Mouse (Mus musculus) left cerebral cortex, postnatal 4 days (tissue): ENCODE measurements around the gene Rrp1b. TPM values are rescaled to one million over a fixed set of nuclear protein-coding genes. Genes with fewer than 3 reads are reported as not detected.
"Not testable (repeated sequence)": the region's sequence is repeated elsewhere in the genome, so short reads cannot be mapped to it uniquely, and the experiment has no call there.

Experiments
- DNase-seq: peaks from one replicate; pipeline ENCODE4 v3.0.0-alpha.2; 2022
- intact Hi-C: fragments of 180-260 bp; cut with DNase I; formaldehyde crosslinking; loops from one replicate; pipeline ENCODE4 v1.15.1; 2025
- total RNA-seq, 2 experiments: library from RNA; stranded (reverse); gene quantifications; 2 replicates each; pipeline ENCODE4 v1.2.3; 2021

Rrp1b gene
- total RNA-seq, 2 experiments from 2014 or later: 33.1 to 39.1 TPM

DNA sequence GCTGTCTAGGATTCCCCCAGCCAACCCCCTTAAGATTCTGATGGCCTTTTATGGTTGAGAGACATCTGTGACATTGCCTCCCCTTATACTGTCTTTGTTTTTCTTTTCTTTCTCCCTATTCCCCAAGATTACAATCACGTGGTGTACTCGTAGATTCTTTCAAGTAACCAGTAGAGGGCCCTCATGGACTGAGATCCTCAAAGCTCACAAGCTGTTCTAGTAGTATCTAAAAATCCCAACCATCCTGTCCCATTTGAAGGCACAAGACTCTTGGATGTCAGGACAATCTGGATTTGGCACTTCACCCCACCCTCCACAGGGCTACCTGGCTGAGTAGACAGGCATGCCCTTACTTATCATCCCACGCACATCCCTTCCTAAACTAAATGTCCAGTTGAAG lies 8.2 kb upstream of the Rrp1b start:
- intact Hi-C loops: loop anchor here (2.0 kb wide), 1 partner anchor 343 kb away; no protein-coding TSS in a partner anchor
- DNase-seq: no peak

DNA sequence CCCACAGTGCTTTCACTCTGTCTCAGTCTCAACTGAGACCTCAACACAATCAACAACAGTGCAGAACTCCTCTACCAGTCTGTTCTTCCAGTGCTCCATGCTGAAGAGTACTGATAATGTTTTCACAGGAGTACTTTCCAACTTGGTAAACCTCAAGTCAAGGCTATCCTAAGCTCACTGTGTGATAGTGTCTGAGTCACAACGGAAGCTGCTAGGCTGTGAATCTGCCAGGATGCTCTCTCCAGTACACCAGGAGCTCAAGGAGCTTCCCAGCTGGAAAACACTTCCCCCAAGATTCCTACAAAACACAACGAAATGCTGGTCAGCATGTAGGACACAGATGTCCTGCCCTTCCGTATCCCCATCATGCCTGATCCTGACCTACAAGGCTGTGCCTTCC lies 7.6 kb upstream of the Rrp1b start:
- DNase-seq: no peak
- intact Hi-C loops: no loop called here

DNA sequence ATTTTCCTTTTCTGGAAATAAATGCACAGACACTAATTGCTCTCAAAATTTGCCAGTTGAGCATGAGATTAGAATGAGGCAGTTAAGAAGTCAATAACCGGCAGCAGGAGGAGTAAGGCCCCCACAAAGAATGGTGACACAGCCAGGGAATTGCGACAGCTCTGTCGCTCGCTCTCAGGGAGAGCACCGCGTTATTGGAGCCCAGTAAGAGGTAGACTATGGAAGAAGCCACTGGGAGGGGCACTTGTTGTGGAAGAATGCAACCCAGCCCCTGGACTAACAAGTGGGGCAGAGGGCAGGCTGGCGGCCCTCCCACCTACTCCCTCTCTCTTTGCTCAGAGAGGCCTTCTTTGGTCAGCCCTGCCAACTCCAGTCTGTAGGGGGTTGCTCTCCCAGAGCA lies 4.2 kb upstream of the Rrp1b start:
- intact Hi-C loops: no loop called here
- no peak for DNase-seq

DNA sequence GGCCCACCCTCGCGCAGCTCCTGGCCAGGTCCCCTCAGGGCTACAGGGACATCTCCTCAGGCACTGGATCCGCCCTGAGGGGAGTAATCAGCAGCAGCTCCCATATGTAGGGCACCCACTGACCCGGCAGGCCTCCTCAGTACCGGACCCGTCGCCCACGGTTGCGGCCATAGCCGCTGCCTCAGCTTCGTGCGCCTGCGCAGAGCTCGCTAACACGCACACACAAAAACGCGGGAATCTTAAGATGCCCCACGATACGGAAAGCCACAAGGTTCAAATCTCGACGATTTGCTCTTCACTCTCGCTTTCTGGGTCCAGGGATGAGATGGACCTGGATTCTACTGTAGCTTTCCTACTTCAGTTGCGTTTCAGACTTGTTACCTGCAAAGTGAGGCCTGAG lies 1.6 kb upstream of the Rrp1b start:
- intact Hi-C loops: no loop called here
- no peak for DNase-seq

DNA sequence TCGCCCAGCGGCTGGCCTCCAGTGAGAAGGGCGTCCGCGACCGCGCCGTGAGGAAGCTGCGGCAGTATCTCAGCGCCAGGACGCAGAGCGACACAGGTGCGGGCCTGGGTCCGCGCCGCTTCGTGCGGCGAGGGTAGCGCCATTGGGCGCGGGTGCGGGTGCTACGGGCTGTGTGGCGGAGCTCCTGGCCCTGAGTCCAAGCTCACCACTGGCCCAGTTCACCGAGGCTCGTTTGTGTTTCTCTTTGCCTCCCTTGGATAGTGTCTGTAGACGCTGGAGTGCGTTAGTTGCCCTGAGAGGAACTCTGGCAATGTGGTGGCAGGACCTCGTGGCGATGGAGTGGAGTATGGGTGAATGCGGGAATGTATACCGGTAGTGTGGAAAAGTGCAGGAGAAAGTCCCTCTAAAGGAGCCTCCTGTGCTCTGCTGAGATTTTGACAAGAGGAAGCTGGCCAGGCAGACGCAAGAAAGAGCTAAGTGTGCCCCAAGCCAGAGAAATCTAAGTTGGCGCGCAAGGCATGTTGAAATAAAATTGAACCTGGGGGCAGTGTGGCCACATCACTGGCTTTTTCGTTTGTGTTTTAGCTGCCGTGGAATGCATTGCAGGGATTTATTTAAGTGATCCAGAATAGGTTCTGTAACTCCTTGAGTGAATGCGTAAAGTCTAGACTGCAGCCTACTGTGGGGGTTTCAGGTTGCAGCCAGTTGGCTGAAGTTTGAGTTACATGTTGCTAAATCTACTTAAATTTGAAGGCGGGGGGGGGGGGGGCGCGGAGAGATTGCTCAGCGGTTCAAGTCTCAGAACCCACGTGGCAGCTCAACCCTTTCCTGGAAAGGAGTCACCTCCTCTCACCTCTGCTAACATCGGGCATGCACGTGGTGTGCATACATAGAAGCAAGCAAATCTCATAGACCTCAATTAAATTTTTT lies 874 bp downstream of the Rrp1b start:
- intact Hi-C loops: no loop called here
- no peak for DNase-seq

DNA sequence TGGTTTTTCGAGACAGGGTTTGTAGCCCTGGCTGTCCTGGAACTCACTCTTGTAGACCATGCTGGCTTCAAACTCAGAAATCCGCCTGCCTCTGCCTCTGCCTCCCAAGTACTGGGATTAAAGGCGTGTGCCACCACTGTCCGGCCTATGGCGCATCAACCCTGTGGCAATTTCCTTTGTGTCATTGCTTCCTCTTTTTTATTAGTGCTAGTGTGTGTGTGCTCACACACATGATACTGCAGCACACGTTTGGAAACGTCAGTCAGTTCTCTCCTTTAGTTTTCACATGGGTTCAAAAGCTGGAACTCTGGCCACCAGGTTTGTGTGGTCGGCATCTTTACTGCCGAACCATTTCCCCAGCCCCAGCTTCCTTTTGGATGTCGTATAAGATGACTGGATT lies 4.4 kb downstream of the Rrp1b start:
- intact Hi-C loops: no loop called here
- no peak for DNase-seq

DNA sequence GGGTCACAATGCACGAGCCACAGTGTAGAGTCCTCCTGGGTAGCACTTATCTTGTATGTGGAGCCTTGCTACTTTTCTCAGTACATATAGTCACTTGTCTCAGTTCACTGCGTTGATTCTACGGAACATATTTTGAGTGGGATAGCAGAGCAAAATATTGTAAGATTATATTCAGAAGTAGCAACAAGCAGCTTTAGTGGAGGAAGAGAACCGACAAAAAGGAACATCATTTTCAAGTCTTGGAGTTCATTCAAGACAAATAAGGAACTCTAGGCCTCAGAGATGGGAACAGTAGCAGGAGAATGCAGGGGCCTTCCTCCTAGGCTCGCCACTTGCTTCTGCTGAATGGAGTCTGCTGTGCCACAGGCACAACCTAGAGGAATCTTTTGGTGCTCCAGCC lies 10.6 kb downstream of the Rrp1b start:
- no peak for DNase-seq
- intact Hi-C loops: no loop called here

DNA sequence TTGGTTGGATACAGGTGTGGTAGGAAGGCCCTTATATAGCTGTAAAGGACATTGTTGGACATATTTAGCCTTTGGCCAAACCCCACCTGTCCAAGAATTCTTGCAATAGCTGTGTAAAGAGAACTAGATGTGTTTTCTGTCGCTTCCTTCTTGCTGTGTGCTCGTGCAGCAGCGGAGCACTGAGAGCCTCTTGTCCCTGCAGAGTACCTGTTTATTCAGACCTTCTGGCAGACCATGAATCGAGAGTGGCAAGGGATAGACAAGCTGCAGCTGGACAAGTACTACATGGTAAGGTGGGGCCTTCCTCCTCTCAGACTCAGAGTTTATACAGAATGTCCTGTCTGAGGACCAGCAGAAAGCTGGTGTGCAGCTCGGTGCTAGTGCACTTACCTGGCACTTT lies 12.5 kb downstream of the Rrp1b start:
- no peak for DNase-seq
- intact Hi-C loops: no loop called here

DNA sequence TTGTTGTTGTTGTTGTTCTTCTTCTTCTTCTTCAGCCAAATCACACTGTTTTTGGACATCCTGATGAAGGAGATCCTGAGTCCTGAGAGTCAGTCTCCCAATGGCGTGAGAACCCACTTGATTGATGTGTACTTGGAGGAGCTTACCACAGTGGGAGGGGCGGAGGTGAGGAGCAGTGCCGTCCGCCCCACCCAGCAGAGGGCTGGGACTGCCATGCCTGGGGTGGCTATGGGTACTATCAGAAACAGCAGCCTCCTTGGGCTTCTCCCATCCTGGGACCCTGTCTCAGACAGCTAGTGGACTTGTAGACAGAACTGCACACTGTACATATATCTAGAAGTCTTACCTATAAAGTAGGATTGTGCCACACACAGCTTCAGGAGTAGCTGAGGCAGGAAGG lies 14.0 kb downstream of the Rrp1b start:
- intact Hi-C loops: loop anchor here (10.0 kb wide), 1 partner anchor 155 kb away; no protein-coding TSS in a partner anchor
- DNase-seq: no peak

DNA sequence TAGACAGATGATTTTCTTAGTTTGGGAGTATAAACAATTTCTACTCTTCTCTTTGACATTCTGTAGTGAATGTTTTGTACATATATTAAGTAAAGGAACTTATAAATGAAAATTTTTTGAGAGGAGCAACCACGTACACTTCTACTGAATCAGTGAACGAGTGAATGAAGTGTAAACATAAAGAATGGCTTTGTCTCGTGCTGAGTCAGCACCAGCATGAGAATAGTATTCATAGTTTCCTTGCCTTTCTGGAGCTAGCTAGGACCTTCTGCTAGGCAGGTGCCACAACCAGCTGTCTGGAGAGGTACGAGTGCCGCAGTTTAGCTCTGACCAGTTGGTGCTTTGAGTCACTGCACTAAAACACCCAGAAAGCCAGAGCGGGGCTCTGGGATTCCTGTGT lies 14.7 kb downstream of the Rrp1b start:
- intact Hi-C loops: loop anchor here (10.0 kb wide), 1 partner anchor 154 kb away; no protein-coding TSS in a partner anchor
- no peak for DNase-seq

DNA sequence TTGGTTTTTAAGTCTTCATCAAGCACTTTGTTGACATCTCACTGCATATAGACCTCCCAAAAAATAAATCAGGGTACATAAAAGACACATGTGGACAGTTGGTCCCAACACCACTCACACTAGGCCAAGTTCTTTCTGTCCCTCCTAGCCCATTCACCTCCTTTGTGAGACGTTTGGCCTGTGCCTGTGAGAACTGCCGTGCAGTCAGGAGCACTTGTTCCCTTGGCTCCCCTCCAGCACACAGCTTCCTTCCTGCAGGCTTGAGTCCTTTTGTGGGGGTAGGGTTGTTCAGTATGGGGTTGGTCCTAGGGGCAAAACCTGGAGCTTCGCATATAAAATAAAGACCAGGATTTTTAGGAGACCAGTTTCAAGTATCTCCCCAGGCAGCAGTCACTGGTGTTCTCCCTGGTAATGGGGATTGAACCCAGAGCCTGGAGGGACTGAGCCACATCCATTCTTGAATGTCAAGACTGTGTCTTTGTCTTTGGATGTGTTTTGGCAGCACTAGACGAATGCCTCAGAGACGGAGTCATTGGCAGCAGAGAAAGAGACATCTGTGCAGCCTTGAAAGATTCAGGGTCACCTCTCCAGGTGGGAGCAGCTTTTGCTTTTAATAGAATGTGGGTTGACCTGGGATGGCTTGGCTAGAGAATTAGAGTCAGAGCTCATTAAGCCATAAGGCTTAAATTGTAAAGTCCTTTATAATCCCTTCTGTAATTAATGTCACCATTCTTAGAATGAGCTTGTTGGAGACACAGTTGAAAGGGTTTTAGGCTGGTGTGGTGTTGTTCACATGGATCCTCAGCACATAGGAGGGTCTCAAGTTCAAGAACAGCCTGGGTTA lies 16.6 kb downstream of the Rrp1b start:
- DNase-seq: peak; percentile 36

DNA sequence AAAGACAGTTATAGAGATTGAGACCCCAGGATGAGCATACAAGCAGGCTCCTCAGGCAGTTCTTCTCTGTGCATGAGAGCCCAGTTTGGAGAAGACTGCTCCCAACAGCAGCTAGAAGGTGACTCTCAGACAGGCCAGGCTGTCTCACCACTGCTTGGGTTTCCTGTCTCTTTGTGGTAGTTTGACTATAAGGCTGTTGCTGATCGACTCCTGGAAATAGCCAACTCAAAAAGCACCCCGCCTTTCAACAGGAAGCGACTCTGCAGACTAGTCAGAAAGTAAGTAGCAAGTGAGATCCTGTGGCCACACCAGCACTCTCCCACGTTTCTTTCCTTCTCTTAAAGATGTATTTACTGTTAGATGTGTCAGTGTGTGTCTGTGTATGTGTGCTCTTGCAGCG lies 17.8 kb downstream of the Rrp1b start:
- intact Hi-C loops: loop anchor here (10.0 kb wide), 1 partner anchor 151 kb away; no protein-coding TSS in a partner anchor
- no peak for DNase-seq

More for the DNA sequence above, 16.6 kb downstream of the Rrp1b start:
- intact Hi-C loops: loop anchor here (10.0 kb wide), 1 partner anchor 152 kb away; no protein-coding TSS in a partner anchor

DNA sequence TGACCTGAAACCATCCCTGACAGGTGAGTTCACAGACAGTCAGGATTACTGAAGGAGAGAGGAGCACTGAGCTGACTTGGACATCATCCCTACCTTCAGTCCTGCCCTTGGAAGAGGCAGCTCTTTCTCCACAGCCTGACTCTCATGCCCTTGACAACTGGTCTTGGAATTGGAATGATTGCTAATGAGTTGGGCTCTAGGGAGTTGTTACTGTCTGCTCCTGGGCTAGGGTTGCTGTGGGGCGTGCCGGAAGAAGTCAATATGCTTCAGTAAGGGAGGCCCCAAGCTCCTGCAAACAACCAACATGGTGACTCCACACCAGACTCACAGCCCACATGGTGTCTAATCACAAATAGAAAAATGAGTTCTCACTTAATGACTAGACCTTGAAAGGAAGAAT lies 21.9 kb downstream of the Rrp1b start:
- intact Hi-C loops: loop anchor here (10.0 kb wide), 1 partner anchor 147 kb away; no protein-coding TSS in a partner anchor
- DNase-seq: no peak

DNA sequence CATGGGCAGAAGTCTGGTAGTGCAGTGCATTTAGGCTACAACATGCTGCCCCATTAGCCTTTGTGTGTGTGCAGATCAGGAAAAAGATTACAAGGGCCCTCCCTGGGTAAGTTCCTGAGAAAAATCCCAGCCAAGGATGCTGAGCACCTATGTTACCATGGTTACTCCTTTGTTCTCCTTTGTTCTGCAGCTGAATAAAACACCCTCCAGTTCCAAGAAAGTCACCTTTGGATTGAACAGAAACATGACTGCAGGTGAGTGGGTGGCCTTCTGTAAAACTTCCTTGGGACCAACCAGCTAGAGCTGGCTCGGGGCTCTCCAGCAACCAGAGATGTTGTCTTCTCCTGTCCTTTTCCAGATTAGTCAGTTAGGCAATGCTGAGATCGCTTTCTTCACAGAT lies 23.2 kb downstream of the Rrp1b start:
- intact Hi-C loops: loop anchor here (10.0 kb wide), 1 partner anchor 146 kb away; no protein-coding TSS in a partner anchor
- DNase-seq: no peak

DNA sequence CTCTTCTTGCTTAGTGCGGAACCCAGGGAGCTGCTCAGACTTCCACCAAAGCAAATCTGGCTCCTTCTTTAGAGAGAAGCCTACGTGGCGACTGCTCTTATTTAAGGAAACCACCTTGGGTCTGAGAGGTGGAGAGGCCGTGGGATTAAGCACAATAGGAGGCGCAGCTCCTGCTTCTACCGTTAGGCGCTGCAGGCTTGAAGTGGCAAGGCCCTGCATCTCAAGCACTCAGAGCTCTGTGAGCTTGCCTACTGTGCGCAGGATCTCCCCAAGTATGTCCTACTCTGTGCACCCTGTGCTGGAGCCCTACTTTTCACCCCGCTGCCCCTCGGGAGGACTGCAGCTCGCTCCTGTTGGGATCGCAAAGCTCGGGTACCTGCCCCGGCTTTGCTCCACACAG lies 25.3 kb downstream of the Rrp1b start:
- intact Hi-C loops: no loop called here
- DNase-seq: no peak

DNA sequence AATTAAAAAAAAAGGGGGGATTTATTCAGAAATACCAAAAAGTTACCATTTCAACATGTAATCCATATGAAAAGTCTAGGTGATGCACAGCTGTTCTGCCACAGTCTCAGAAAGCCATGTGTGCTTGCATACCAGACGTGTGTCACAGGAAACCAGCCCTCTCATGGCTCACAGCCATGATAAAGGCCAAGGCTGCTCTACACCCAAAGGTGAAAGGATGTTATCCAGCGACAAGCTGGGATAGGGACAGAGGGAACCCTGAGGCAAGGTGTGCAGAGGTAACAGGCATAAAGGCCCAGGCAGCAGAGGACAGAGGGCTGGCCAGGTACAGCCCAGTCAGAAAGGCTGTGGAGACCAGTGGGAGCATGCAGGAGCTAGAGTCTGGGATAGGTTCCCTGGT lies 27.8 kb downstream of the Rrp1b start:
- intact Hi-C loops: no loop called here

DNA sequence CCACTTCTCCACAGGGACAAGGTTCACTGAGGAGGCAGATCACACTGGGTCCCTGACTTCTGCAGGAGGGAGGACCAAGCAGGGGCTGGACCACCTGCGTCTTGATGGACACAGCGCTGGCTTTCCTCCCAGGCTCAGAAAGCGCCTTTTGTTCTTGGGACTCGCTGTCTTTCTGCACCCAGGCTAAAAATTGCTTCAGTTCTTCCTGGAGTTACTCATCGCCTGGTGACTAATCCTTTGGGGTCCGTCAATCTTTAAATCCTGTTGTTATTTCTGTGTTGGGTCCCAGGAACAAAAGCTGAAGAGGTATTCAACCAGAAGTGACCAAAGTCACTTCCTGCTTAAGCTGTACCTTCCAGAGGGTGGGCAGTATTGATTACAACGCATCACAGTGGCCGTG lies 28.9 kb downstream of the Rrp1b start:
- DNase-seq: peak; percentile 28
- intact Hi-C loops: not testable (repeated sequence)

More for the DNA sequence above, 27.8 kb downstream of the Rrp1b start:
- no peak for DNase-seq

DNA sequence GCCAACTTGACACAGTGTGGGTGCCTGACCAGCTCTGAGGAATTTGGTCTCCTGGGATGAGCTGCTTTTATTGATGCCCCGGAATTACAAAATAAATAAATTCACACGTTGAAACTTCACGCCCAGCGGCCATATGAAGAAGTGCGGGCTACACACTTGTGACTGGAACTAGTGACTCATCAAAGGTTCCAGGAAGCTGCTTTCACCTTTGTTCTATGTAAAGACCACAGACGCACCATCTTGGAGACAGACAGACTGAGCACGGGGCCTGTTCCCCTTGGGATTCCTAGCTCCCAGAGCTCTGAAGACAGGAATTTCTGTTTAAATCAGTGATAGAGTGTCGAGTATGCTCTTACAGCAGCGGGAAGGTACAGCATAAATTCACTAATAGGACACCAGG lies 31.6 kb downstream of the Rrp1b start:
- intact Hi-C loops: no loop called here
- no peak for DNase-seq

DNA sequence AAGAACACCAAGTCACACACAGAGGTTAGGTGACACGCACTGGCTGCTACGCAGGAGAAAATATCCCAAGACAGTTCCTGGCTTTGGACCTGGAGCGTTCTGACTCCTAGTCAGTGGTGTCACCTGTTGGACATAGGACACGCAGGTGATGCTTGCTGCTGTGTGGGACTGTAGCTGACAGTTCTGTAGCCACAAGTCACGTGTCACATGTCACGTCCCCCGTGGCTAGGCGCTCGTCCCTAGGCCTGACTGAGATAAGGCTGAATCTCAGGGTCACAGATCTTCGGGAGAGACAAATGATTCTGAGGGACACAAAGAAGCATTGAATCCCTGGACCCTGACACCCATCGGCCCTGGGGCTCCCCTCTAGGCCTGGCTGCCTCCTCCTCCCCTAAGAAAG lies 32.5 kb downstream of the Rrp1b start:
- intact Hi-C loops: no loop called here
- DNase-seq: no peak

DNA sequence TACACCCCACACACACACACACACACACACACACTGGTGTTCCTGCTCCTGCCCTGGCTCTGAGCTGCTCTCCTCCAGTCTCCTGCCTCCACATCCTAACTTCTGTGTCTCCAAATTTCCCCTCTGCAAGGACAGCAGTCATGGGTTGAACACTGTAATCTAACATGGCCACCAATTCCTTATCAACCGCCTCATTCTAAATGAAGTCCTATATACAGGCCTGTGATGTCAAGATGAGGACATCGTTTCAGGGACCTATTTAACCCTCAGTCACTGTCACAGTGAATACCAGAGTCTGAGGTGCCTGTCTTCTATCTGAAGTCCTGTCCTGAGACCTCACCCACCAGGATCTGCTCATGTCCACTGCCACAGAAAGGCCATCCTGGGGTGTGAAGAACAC lies 32.9 kb downstream of the Rrp1b start:
- no peak for DNase-seq
- intact Hi-C loops: no loop called here

DNA sequence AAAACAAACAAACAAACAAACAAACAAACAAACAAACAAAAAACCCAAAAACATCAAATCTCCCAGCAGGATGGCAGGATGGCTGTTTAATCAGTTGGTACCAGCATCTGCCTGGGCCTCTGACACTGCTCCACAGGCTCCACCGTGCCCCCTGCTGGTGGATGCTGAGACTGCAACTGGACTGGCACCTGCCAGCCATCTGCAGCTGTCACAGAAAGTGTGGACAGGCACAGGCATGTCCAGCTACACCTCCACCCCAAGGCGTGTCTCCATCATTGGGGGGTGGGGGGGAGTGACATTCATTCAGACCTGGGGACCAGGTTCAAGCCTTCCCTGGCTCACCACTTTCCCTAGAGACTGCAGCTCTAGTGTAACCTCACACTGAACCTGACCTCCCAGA lies 37.5 kb downstream of the Rrp1b start:
- intact Hi-C loops: no loop called here
- peak; percentile 84 for DNase-seq
